Mouse (Mus musculus) stomach, postnatal 0 days (tissue): ENCODE data around the gene Gpr89. TPM values are rescaled to one million over a fixed set of nuclear protein-coding genes. Genes with fewer than 3 reads are reported as not detected.

Source experiments
- ATAC-seq: fragments of 200-750 bp; cut with Nextera tagmentation; 2 replicates; pipeline ENCODE4 v1.8.0; 2017; ENCODE audit not compliant: low FRiP score, low TSS enrichment
- DNase-seq: peaks from one replicate; pipeline ENCODE4 v3.0.0-alpha.2; 2016; ENCODE audit warnings: low spot score
- H3K27ac ChIP-seq: fragments of 300-500 bp; sonication (generic); replicated peaks from 2 replicates; pipeline ENCODE4 v1.5.1; 2014; ENCODE audit warnings: mild to moderate bottlenecking, control low read depth
- H3K27me3 ChIP-seq: fragments of 300-500 bp; sonication (generic); 2 replicates; pipeline ENCODE4 v1.6.1; 2014; ENCODE audit warnings: low read length; ENCODE audit not compliant: control insufficient read depth, insufficient read depth
- H3K36me3 ChIP-seq: fragments of 300-500 bp; sonication (generic); 2 replicates; pipeline ENCODE4 v1.6.1; 2014; ENCODE audit warnings: low read length, mixed read lengths; ENCODE audit not compliant: control insufficient read depth, insufficient read depth
- H3K4me1 ChIP-seq: fragments of 300-500 bp; sonication (generic); replicated peaks from 2 replicates; pipeline ENCODE4 v1.6.1; 2014; ENCODE audit warnings: antibody characterized with exemption; ENCODE audit not compliant: control insufficient read depth, insufficient read depth
- H3K4me2 ChIP-seq: fragments of 300-500 bp; sonication (generic); replicated peaks from 2 replicates; pipeline ENCODE4 v1.6.1; 2014; ENCODE audit warnings: low read depth, mild to moderate bottlenecking, control low read depth, moderate library complexity
- H3K4me3 ChIP-seq: fragments of 300-500 bp; sonication (generic); 2 replicates; pipeline ENCODE4 v1.5.1; 2014; ENCODE audit warnings: low read depth, low read length, control low read depth
- H3K9ac ChIP-seq: fragments of 300-500 bp; sonication (generic); 2 replicates; pipeline ENCODE4 v1.6.1; 2014; ENCODE audit warnings: mild to moderate bottlenecking, low read length, control low read depth, mixed read lengths
- H3K9me3 ChIP-seq: fragments of 300-500 bp; sonication (generic); 2 replicates; pipeline ENCODE4 v1.6.1; 2016; ENCODE audit warnings: low read length; ENCODE audit not compliant: control insufficient read depth
- CTCF ChIP-seq: IDR thresholded peaks from 2 replicates; pipeline ENCODE4 v1.5.1; 2016; ENCODE audit warnings: antibody characterized with exemption, low read depth, mild to moderate bottlenecking, moderate library complexity
- EP300 ChIP-seq: optimal IDR thresholded peaks from 2 replicates; pipeline ENCODE3; 2016; ENCODE audit warnings: antibody characterized with exemption
- WGBS: fragments of 180-500 bp; shearing (Covaris S2); extraction: QIAGEN DNeasy Blood & Tissue Kit; methylation state at CpG from one replicate; pipeline ENCODE4 v1.1.7; 2014; 5-methylcytosine and 5-hydroxymethylcytosine counted together
- polyA plus RNA-seq: library from polyadenylated mRNA; unstranded; fragments of >200 nt; fragmentation: Nextera tagmentation; extraction: Ambion mirVana; gene quantifications from 2 replicates; pipeline ENCODE4 v1.2.1, GENCODE M21; 2015

Gene Gpr89
- polyA plus RNA-seq, 1 experiment from 2014 or later, result 28.5 TPM

- TF ChIP-seq CTCF, result no peak
- TF ChIP-seq EP300, result no peak
- Histone ChIP-seq H3K4me3 (no peak overlapping the region), H3K9me3 (no peaks in the 10 kb centered on the region), H3K9ac (no peak overlapping the region), H3K4me1 (no peaks in the 10 kb centered on the region), H3K36me3 (no peaks in the 10 kb centered on the region), H3K27ac (no peak overlapping the region), H3K27me3 (no peaks in the 10 kb centered on the region), H3K4me2 (no peak overlapping the region)
- no peak for ATAC-seq
- no peak for DNase-seq
- WGBS, result 45% methylated on average over 2 of the region's 2 CpGs
Observed at GRCm38 (mm10) chr3:96836414-96836813, 68.7 kb downstream of the Gpr89 start.

GRCm38 (mm10) chr3:96834587-96835348 is 70.4 kb downstream of the Gpr89 start:
- no peak for DNase-seq
- Histone ChIP-seq H3K4me2 (no peak overlapping the region), H3K4me1 (no peaks in the 10 kb centered on the region), H3K36me3 (no peaks in the 10 kb centered on the region), H3K9me3 (no peaks in the 10 kb centered on the region), H3K9ac (no peak overlapping the region), H3K4me3 (no peak overlapping the region), H3K27ac (no peak overlapping the region), H3K27me3 (no peaks in the 10 kb centered on the region)
- ATAC-seq, result no peak
- 68% methylated on average over 7 of the region's 7 CpGs for WGBS
- no peak for TF ChIP-seq EP300

GRCm38 (mm10) chr3:96832930-96833329 is 72.2 kb downstream of the Gpr89 start:
- Histone ChIP-seq H3K9me3 (no peaks in the 10 kb centered on the region), H3K36me3 (no peaks in the 10 kb centered on the region), H3K4me2 (no peak overlapping the region), H3K4me1 (no peaks in the 10 kb centered on the region), H3K4me3 (no peak overlapping the region), H3K9ac (no peak overlapping the region), H3K27me3 (no peaks in the 10 kb centered on the region), H3K27ac (no peak overlapping the region)
- DNase-seq (no peak), ATAC-seq (no peak)
- TF ChIP-seq EP300 (no peak), CTCF (no peak)
- WGBS, result 43% methylated on average over 5 of the region's 5 CpGs

GRCm38 (mm10) chr3:96829856-96830255 is 75.3 kb downstream of the Gpr89 start:
- no peaks in the 10 kb centered on the region for H3K9me3 ChIP-seq
- DNase-seq, result no peak
- no peak overlapping the region for H3K27ac ChIP-seq
- H3K27me3 ChIP-seq, result no peaks in the 10 kb centered on the region
- no peaks in the 10 kb centered on the region for H3K4me1 ChIP-seq
- no peak overlapping the region for H3K4me2 ChIP-seq
- H3K36me3 ChIP-seq, result no peaks in the 10 kb centered on the region
- H3K4me3 ChIP-seq, result no peak overlapping the region
- no peak overlapping the region for H3K9ac ChIP-seq
- no peak for ATAC-seq
- no peak for TF ChIP-seq EP300
- no peak for TF ChIP-seq CTCF
- WGBS, result 82% methylated on average over 10 of the region's 10 CpGs

- ATAC-seq, result no peak
- no peaks in the 10 kb centered on the region for H3K36me3 ChIP-seq
- H3K4me1 ChIP-seq, result no peaks in the 10 kb centered on the region
- no peaks in the 10 kb centered on the region for H3K9me3 ChIP-seq
- no peak for TF ChIP-seq CTCF
- no peak for TF ChIP-seq EP300
- 53% methylated on average over 1 of the region's 1 CpGs for WGBS
- no peak for DNase-seq
- no peak within 1 kb of the TSS for H3K4me3 ChIP-seq
- H3K4me2 ChIP-seq, result no peak within 1 kb of the TSS
- no peak within 1 kb of the TSS for H3K9ac ChIP-seq
- H3K27ac ChIP-seq, result no peak within 1 kb of the TSS
- no peaks in the 10 kb centered on the region for H3K27me3 ChIP-seq
Observed at GRCm38 (mm10) chr3:96828984-96829383, 76.2 kb downstream of the Gpr89 start, which contains the start of the genes Pdzk1 and Cd160. Gene Pdzk1, plus strand, starts transcription at chr3:96829284. Gene Cd160, minus strand, starts transcription at chr3:96829351.

GRCm38 (mm10) chr3:96828308-96828864 is 76.8 kb downstream of the Gpr89 start:
- H3K9me3 ChIP-seq, result no peaks in the 10 kb centered on the region
- H3K27me3 ChIP-seq, result no peaks in the 10 kb centered on the region
- no peak overlapping the region for H3K4me2 ChIP-seq
- DNase-seq (no peak), ATAC-seq (no peak)
- no peaks in the 10 kb centered on the region for H3K4me1 ChIP-seq
- H3K9ac ChIP-seq, result no peak overlapping the region
- H3K27ac ChIP-seq, result no peak overlapping the region
- WGBS, result 34% methylated on average over 15 of the region's 15 CpGs
- no peak overlapping the region for H3K4me3 ChIP-seq
- no peaks in the 10 kb centered on the region for H3K36me3 ChIP-seq
- TF ChIP-seq CTCF (no peak), EP300 (no peak)
